Mouse (Mus musculus) stomach, embryonic 15.5 days (tissue): ENCODE results near the gene Stradb. TPM values are rescaled to one million over a fixed set of nuclear protein-coding genes. Genes with fewer than 3 reads are reported as not detected.
"Not testable (repeated sequence)": the region's sequence is repeated elsewhere in the genome, so short reads cannot be mapped to it uniquely, and the experiment has no call there.

ENCODE experiments used
- ATAC-seq: fragments of 200-750 bp; cut with Nextera tagmentation; 2 replicates; pipeline ENCODE4 v1.8.0; 2017; ENCODE audit warnings: low read depth, moderate number of reproducible peaks, moderate TSS enrichment; ENCODE audit not compliant: insufficient read depth, low FRiP score
- H3K27ac ChIP-seq: fragments of 300-500 bp; sonication (generic); 2 replicates; pipeline ENCODE4 v1.5.1; 2015; ENCODE audit warnings: mild to moderate bottlenecking, inconsistent platforms
- H3K27me3 ChIP-seq: fragments of 300-500 bp; sonication (generic); replicated peaks from 2 replicates; pipeline ENCODE4 v1.6.1; 2015; ENCODE audit warnings: inconsistent platforms
- H3K36me3 ChIP-seq: fragments of 300-500 bp; sonication (generic); 2 replicates; pipeline ENCODE4 v1.6.1; 2015; ENCODE audit warnings: inconsistent platforms
- H3K4me1 ChIP-seq: fragments of 300-500 bp; sonication (generic); 2 replicates; pipeline ENCODE4 v1.6.1; 2015; ENCODE audit warnings: inconsistent platforms
- H3K4me2 ChIP-seq: fragments of 300-500 bp; sonication (generic); 2 replicates; pipeline ENCODE4 v1.6.1; 2015; ENCODE audit warnings: mild to moderate bottlenecking, inconsistent platforms
- H3K4me3 ChIP-seq: fragments of 300-500 bp; sonication (generic); replicated peaks from 2 replicates; pipeline ENCODE4 v1.5.1; 2015; ENCODE audit warnings: inconsistent platforms
- H3K9ac ChIP-seq: fragments of 300-500 bp; sonication (generic); 2 replicates; pipeline ENCODE4 v1.6.1; 2015; ENCODE audit warnings: inconsistent platforms
- H3K9me3 ChIP-seq: fragments of 300-500 bp; sonication (generic); 2 replicates; pipeline ENCODE4 v1.6.1; 2016; ENCODE audit warnings: inconsistent platforms
- WGBS: fragments of 180-500 bp; shearing (Covaris S2); methylation state at CpG from one replicate; pipeline ENCODE4 v1.1.7; 2015; 5-methylcytosine and 5-hydroxymethylcytosine counted together
- polyA plus RNA-seq: library from polyadenylated mRNA; unstranded; fragments of >200 nt; fragmentation: Nextera tagmentation; extraction: Ambion mirVana; gene quantifications from 2 replicates; pipeline ENCODE4 v1.2.1, GENCODE M21; 2015

Gene Stradb
- polyA plus RNA-seq, 1 experiment from 2014 or later: 24.6 TPM

- Histone ChIP-seq H3K27me3 (no peaks in the 10 kb centered on the region), H3K27ac (no peak overlapping the region), H3K4me2 (no peak overlapping the region), H3K9ac (no peak overlapping the region), H3K4me1 (peaks cover 10% of the 10 kb centered on the region), H3K36me3 (no peaks in the 10 kb centered on the region), H3K9me3 (no peaks in the 10 kb centered on the region), H3K4me3 (no peak overlapping the region)
- WGBS: 85% methylated on average over 5 of the region's 5 CpGs
- no peak for ATAC-seq
These were observed 20.8 kb upstream of the Stradb start for GRCm38 (mm10) chr1:58952526-58952925.

- H3K9ac ChIP-seq: no peak overlapping the region
- H3K4me1 ChIP-seq: peaks cover 10% of the 10 kb centered on the region
- no peaks in the 10 kb centered on the region for H3K9me3 ChIP-seq
- no peak overlapping the region for H3K27ac ChIP-seq
- WGBS: 41% methylated on average over 4 of the region's 4 CpGs
- ATAC-seq: no peak
- no peak overlapping the region for H3K4me3 ChIP-seq
- no peaks in the 10 kb centered on the region for H3K27me3 ChIP-seq
- H3K4me2 ChIP-seq: no peak overlapping the region
- no peaks in the 10 kb centered on the region for H3K36me3 ChIP-seq
These were observed 20.3 kb upstream of the Stradb start for GRCm38 (mm10) chr1:58952997-58953396.

- Histone ChIP-seq H3K4me1 (peaks cover 10% of the 10 kb centered on the region), H3K9ac (no peak overlapping the region), H3K27me3 (no peaks in the 10 kb centered on the region), H3K36me3 (no peaks in the 10 kb centered on the region), H3K9me3 (no peaks in the 10 kb centered on the region), H3K4me3 (no peak overlapping the region), H3K4me2 (no peak overlapping the region), H3K27ac (no peak overlapping the region)
- ATAC-seq: peak; percentile 93
- 75% methylated on average over 9 of the region's 9 CpGs for WGBS
These were observed 19.5 kb upstream of the Stradb start for GRCm38 (mm10) chr1:58953686-58954434.

DNA sequence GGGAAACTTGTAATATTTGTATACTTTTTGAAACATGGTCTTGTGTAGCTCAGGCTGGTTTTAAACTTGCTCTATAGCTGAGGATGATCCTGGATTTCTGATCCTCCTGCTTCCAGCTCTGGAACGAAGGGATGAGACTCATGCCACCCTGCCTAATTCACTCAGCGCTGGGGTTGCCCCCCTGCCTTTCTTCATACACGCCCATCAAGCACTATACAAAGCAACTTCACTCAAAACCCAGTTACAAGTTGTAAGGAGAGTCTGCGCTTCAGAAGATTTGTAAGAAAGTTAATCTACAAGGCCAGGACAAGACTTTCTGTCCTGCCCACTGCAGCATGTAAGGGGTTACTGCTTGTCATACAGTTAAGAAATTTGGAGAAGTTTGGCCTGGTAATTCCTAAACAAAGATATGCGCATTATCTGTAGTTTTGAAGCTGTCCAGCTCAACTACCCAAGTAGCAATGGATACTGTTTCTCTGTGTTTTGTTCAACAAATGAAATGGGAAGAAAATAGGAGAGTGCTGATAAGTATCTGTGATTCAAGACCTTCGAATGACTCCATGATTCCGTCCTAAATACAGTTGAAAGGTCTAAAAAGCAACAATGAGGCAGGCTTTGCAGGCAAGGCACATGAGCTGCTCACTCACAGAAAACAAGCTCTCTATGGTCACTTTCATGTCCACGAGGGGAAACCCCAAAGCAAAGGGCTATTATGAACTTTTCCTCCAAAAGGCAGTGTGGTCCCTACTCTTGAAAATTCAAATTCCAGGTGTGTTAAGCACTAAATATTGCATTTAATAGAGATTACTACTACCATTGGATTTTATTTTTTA is 18.5 kb upstream of the Stradb start:
- no peaks in the 10 kb centered on the region for H3K9me3 ChIP-seq
- no peak overlapping the region for H3K27ac ChIP-seq
- no peak overlapping the region for H3K4me2 ChIP-seq
- ATAC-seq: no peak
- H3K4me3 ChIP-seq: no peak overlapping the region
- H3K27me3 ChIP-seq: no peaks in the 10 kb centered on the region
- no peak overlapping the region for H3K9ac ChIP-seq
- WGBS: 79% methylated on average over 8 of the region's 8 CpGs
- no peaks in the 10 kb centered on the region for H3K36me3 ChIP-seq
- peaks cover 10% of the 10 kb centered on the region for H3K4me1 ChIP-seq

GRCm38 (mm10) chr1:58955716-58956115 is 17.6 kb upstream of the Stradb start:
- Histone ChIP-seq H3K9me3 (no peaks in the 10 kb centered on the region), H3K4me1 (peaks cover 7% of the 10 kb centered on the region), H3K27me3 (no peaks in the 10 kb centered on the region), H3K4me3 (no peak overlapping the region), H3K27ac (no peak overlapping the region), H3K4me2 (no peak overlapping the region), H3K36me3 (no peaks in the 10 kb centered on the region), H3K9ac (no peak overlapping the region)
- ATAC-seq: no peak
- 80% methylated on average over 3 of the region's 3 CpGs for WGBS

- H3K4me3 ChIP-seq: no peak overlapping the region
- WGBS: 72% methylated on average over 9 of the region's 9 CpGs
- H3K27ac ChIP-seq: no peak overlapping the region
- H3K36me3 ChIP-seq: no peaks in the 10 kb centered on the region
- ATAC-seq: no peak
- no peaks in the 10 kb centered on the region for H3K27me3 ChIP-seq
- peaks cover 4% of the 10 kb centered on the region; the same call in 1 of the 2 replicates for H3K4me1 ChIP-seq
- H3K4me2 ChIP-seq: no peak overlapping the region
- H3K9ac ChIP-seq: no peak overlapping the region
- H3K9me3 ChIP-seq: no peaks in the 10 kb centered on the region
These were observed 17.1 kb upstream of the Stradb start for GRCm38 (mm10) chr1:58956229-58956628.

DNA sequence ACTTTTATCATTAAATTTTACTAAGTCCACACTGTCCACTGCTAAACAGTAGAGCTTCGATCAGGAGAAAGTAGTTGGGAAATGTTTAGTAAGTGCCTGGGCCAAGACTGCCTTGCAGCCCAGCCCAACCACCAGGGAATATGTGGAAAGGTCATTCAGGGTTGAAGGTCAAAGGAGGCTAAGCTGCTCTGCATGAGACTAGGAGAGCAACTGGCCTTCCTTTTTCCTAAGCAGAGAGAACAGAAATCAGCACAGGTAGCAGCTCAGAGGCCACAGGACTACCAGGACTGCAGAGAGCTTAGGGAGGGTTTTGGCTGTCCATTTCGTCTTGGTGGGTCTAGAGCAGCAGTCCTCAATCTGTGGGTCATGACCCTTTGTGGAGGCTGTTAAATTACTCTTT is 15.4 kb upstream of the Stradb start:
- Histone ChIP-seq H3K27me3 (no peaks in the 10 kb centered on the region), H3K4me1 (no peaks in the 10 kb centered on the region), H3K9ac (no peak overlapping the region), H3K9me3 (no peaks in the 10 kb centered on the region), H3K4me2 (no peak overlapping the region), H3K36me3 (no peaks in the 10 kb centered on the region), H3K27ac (no peak overlapping the region), H3K4me3 (no peak overlapping the region)
- 39% methylated on average over 2 of the region's 2 CpGs for WGBS
- no peak for ATAC-seq

GRCm38 (mm10) chr1:58958789-58959526 is 14.4 kb upstream of the Stradb start:
- WGBS: 79% methylated on average over 16 of the region's 16 CpGs
- H3K4me1 ChIP-seq, ATAC-seq: not testable (repeated sequence)

GRCm38 (mm10) chr1:58959682-58960081 is 13.6 kb upstream of the Stradb start:
- no peaks in the 10 kb centered on the region for H3K27me3 ChIP-seq
- no peaks in the 10 kb centered on the region for H3K4me1 ChIP-seq
- WGBS: 85% methylated on average over 2 of the region's 2 CpGs
- H3K36me3 ChIP-seq: no peaks in the 10 kb centered on the region
- no peak for ATAC-seq
- no peak overlapping the region for H3K9ac ChIP-seq
- no peak overlapping the region for H3K27ac ChIP-seq
- no peak overlapping the region for H3K4me2 ChIP-seq
- H3K4me3 ChIP-seq: no peak overlapping the region
- no peaks in the 10 kb centered on the region for H3K9me3 ChIP-seq

More at GRCm38 (mm10) chr1:58958789-58959526, 14.4 kb upstream of the Stradb start:
- H3K4me3 ChIP-seq, H3K27ac ChIP-seq, H3K27me3 ChIP-seq, H3K9ac ChIP-seq, H3K9me3 ChIP-seq, H3K4me2 ChIP-seq, H3K36me3 ChIP-seq: not testable (repeated sequence)

DNA sequence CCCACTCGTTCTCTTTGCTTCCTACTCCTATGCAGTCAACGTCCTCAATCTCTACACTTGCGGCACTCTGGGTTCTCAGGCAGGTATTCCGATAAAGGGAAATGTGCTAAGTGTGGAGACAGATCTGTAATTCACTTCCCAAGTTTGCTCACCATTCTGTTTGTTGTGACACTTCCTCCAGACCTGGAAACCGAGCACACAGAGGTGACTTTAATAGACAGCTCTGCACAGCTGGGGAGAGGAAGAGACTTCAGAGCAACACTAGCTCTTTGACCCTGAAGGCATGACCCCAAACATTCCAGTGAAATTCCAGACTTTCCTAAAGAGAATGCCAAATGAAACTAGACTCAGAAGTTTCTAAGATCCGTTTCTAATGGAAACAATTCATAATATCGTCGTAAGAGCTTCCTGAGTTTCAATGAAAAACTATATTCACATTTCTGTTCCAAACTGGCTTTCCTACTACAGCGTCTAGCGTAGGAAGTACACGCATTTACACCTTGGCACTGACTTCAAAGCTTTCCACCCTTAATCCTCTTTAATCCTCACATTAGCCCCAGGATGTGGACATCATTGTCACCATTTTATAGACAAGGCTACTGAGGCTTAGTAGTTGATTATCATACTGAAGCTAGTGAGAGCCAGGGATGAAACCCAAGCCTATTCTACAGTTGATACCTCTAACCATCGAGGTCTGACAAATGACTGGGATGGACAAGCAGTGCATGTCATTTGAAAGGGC is 12.0 kb upstream of the Stradb start:
- Histone ChIP-seq H3K4me1 (no peaks in the 10 kb centered on the region), H3K27ac (no peak overlapping the region), H3K9ac (no peak overlapping the region), H3K4me2 (no peak overlapping the region), H3K27me3 (no peaks in the 10 kb centered on the region), H3K9me3 (no peaks in the 10 kb centered on the region), H3K4me3 (no peak overlapping the region), H3K36me3 (no peaks in the 10 kb centered on the region)
- whole genome bisulfite sequencing: 47% methylated on average over 12 of the region's 12 CpGs
- ATAC-seq: no peak

GRCm38 (mm10) chr1:58962418-58962817 is 10.9 kb upstream of the Stradb start:
- Histone ChIP-seq H3K9ac (no peak overlapping the region), H3K9me3 (no peaks in the 10 kb centered on the region), H3K36me3 (no peaks in the 10 kb centered on the region), H3K27ac (no peak overlapping the region), H3K4me1 (no peaks in the 10 kb centered on the region), H3K4me2 (no peak overlapping the region), H3K4me3 (no peak overlapping the region), H3K27me3 (no peaks in the 10 kb centered on the region)
- 73% methylated on average over 5 of the region's 5 CpGs for WGBS
- peak; percentile 85; the same call in 1 of the 2 replicates for ATAC-seq
